Mouse (Mus musculus) stomach, embryonic 15.5 days (tissue): Measurements from ENCODE around the gene Tas2r113. TPM values are rescaled to one million over a fixed set of nuclear protein-coding genes. Genes with fewer than 3 reads are reported as not detected.
"Not testable (repeated sequence)": the region's sequence is repeated elsewhere in the genome, so short reads cannot be mapped to it uniquely, and the experiment has no call there.

Source experiments
- ATAC-seq: fragments of 200-750 bp; cut with Nextera tagmentation; 2 replicates; pipeline ENCODE4 v1.8.0; 2017; ENCODE audit warnings: low read depth, moderate number of reproducible peaks, moderate TSS enrichment; ENCODE audit not compliant: insufficient read depth, low FRiP score
- H3K27ac ChIP-seq: fragments of 300-500 bp; sonication (generic); 2 replicates; pipeline ENCODE4 v1.5.1; 2015; ENCODE audit warnings: mild to moderate bottlenecking, inconsistent platforms
- H3K27me3 ChIP-seq: fragments of 300-500 bp; sonication (generic); replicated peaks from 2 replicates; pipeline ENCODE4 v1.6.1; 2015; ENCODE audit warnings: inconsistent platforms
- H3K36me3 ChIP-seq: fragments of 300-500 bp; sonication (generic); 2 replicates; pipeline ENCODE4 v1.6.1; 2015; ENCODE audit warnings: inconsistent platforms
- H3K4me1 ChIP-seq: fragments of 300-500 bp; sonication (generic); 2 replicates; pipeline ENCODE4 v1.6.1; 2015; ENCODE audit warnings: inconsistent platforms
- H3K4me2 ChIP-seq: fragments of 300-500 bp; sonication (generic); 2 replicates; pipeline ENCODE4 v1.6.1; 2015; ENCODE audit warnings: mild to moderate bottlenecking, inconsistent platforms
- H3K4me3 ChIP-seq: fragments of 300-500 bp; sonication (generic); replicated peaks from 2 replicates; pipeline ENCODE4 v1.5.1; 2015; ENCODE audit warnings: inconsistent platforms
- H3K9ac ChIP-seq: fragments of 300-500 bp; sonication (generic); 2 replicates; pipeline ENCODE4 v1.6.1; 2015; ENCODE audit warnings: inconsistent platforms
- H3K9me3 ChIP-seq: fragments of 300-500 bp; sonication (generic); 2 replicates; pipeline ENCODE4 v1.6.1; 2016; ENCODE audit warnings: inconsistent platforms
- WGBS: fragments of 180-500 bp; shearing (Covaris S2); methylation state at CpG from one replicate; pipeline ENCODE4 v1.1.7; 2015; 5-methylcytosine and 5-hydroxymethylcytosine counted together
- polyA plus RNA-seq: library from polyadenylated mRNA; unstranded; fragments of >200 nt; fragmentation: Nextera tagmentation; extraction: Ambion mirVana; gene quantifications from 2 replicates; pipeline ENCODE4 v1.2.1, GENCODE M21; 2015

The Tas2r113 gene
- polyA plus RNA-seq, result not detected in 2 replicates

DNA sequence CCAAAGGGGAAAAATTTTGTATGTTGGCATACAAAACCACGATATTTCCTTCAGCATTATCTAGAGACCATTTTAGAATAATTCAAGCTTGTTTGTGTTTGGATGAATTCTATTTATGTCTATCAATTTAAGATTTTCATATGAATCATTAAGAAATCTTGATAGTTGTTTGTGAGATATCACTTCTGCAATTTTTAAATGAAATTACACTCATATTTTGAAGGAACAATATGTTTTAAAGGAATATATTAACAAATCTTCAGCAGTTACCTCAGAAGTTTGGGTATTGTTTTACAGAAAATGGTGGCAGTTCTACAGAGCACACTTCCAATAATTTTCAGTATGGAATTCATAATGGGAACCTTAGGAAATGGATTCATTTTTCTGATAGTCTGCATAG is at the start of gene Tas2r113:
Gene Tas2r113, plus strand, starts transcription at position 301 of the 400 bp plus-strand sequence.
- no peak within 1 kb of the TSS for H3K27ac ChIP-seq
- H3K9me3 ChIP-seq, result no peaks in the 10 kb centered on the region
- H3K36me3 ChIP-seq, result no peaks in the 10 kb centered on the region
- H3K4me1 ChIP-seq, result no peaks in the 10 kb centered on the region
- ATAC-seq, result no peak
- 74% methylated on average over 1 of the region's 1 CpGs for WGBS
- H3K4me2 ChIP-seq, result no peak within 1 kb of the TSS
- H3K4me3 ChIP-seq, result no peak within 1 kb of the TSS
- H3K9ac ChIP-seq, result no peak within 1 kb of the TSS
- no peaks in the 10 kb centered on the region for H3K27me3 ChIP-seq

DNA sequence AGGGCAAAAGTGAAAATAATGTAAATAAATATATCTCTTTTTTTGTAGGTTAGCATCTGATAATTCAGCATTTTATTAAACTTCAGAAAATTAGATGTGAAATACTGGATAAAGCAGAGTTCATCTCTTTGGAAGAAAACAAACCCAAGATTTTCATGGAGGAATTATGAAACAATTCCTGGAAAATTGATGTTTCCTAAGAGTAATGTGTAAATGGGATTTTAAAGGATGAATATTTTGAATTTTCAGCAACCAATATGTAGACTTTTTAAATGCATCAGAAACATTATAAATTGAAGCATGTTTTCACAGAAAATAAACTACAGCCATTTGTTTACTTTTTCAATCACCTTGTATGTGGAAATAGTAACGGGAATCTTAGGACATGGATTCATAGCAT is 46.0 kb upstream of the Tas2r113 start, which contains the start of gene Tas2r123:
Gene Tas2r123, plus strand, starts transcription at position 301 of the 400 bp plus-strand sequence.
- Histone ChIP-seq H3K27me3 (no peaks in the 10 kb centered on the region), H3K9ac (no peak within 1 kb of the TSS), H3K4me2 (no peak within 1 kb of the TSS), H3K36me3 (no peaks in the 10 kb centered on the region), H3K27ac (no peak within 1 kb of the TSS), H3K4me1 (no peaks in the 10 kb centered on the region), H3K9me3 (no peaks in the 10 kb centered on the region), H3K4me3 (no peak within 1 kb of the TSS)
- ATAC-seq, result no peak
- 65% methylated on average over 1 of the region's 1 CpGs for WGBS

DNA sequence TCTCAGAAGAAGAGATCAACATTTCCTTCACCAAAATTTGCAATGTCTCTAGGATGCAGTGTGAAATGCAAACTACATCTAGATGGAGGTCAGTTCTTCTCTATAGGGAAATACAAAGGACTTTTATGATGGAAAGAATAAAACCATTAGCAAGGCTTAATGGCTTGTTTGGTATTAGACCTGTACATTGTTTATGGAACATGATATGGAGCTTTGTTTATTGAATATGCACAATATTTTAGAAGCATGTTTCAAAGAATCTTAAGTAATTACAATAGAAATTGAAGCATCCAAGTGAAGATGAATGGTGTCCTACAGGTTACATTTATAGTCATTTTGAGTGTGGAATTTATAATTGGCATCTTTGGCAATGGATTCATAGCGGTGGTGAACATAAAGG is 37.7 kb upstream of the Tas2r113 start, which contains the start of gene Tas2r116:
Gene Tas2r116, plus strand, starts transcription at position 301 of the 400 bp plus-strand sequence.
- Histone ChIP-seq H3K27me3 (no peaks in the 10 kb centered on the region), H3K9ac (no peak within 1 kb of the TSS), H3K36me3 (no peaks in the 10 kb centered on the region), H3K4me1 (no peaks in the 10 kb centered on the region), H3K4me3 (no peak within 1 kb of the TSS), H3K9me3 (no peaks in the 10 kb centered on the region), H3K4me2 (no peak within 1 kb of the TSS), H3K27ac (no peak within 1 kb of the TSS)
- 77% methylated on average over 1 of the region's 1 CpGs for WGBS
- ATAC-seq, result no peak

DNA sequence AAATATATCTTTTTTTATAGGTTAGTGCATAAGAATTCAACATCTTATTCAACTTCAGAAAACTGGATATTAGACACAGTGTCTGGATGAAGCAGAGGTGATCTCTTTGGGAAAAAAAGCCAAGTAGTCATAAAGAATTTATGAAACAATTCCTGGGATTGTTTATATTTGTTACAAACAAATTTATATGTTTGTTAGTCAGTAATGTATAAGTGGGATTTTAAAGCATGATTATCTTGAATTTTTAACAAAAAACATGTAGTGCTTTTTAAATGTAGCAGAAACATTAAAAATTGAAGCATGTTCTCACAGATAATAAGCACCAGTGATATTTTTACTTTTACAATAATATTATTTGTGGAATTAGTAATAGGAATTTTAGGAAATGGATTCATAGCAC is 25.1 kb upstream of the Tas2r113 start, which contains the start of gene Tas2r110:
Gene Tas2r110, plus strand, starts transcription at position 301 of the 400 bp plus-strand sequence.
- no peaks in the 10 kb centered on the region for H3K36me3 ChIP-seq
- H3K9ac ChIP-seq, result no peak within 1 kb of the TSS
- no peaks in the 10 kb centered on the region for H3K4me1 ChIP-seq
- H3K27me3 ChIP-seq, result no peaks in the 10 kb centered on the region
- no peaks in the 10 kb centered on the region for H3K9me3 ChIP-seq
- ATAC-seq, result no peak
- H3K27ac ChIP-seq, result no peak within 1 kb of the TSS
- no peak within 1 kb of the TSS for H3K4me2 ChIP-seq
- no peak within 1 kb of the TSS for H3K4me3 ChIP-seq

DNA sequence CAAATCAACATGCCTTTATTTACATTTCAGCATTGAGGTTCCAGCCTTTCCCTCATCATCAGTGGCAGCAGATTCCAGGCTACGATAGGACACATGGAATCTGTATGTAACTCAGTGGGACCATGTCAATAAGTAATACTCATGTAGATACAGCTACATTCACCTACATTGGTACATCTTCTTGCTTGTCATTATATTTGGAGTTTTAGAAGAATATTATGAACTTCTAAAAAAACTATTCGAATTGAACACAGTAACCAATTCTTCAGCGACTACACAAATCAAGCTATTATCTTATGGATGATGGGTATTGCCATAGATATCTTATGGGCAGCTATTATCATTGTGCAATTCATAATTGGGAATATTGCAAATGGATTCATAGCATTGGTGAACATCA is 16.5 kb downstream of the Tas2r113 start, which contains the start of gene Tas2r125:
Gene Tas2r125, plus strand, starts transcription at position 301 of the 400 bp plus-strand sequence.
- H3K4me2 ChIP-seq, result no peak within 1 kb of the TSS
- no peak within 1 kb of the TSS for H3K27ac ChIP-seq
- no peaks in the 10 kb centered on the region for H3K4me1 ChIP-seq
- H3K27me3 ChIP-seq, result no peaks in the 10 kb centered on the region
- ATAC-seq, result no peak
- H3K36me3 ChIP-seq, result no peaks in the 10 kb centered on the region
- H3K9me3 ChIP-seq, result no peaks in the 10 kb centered on the region
- WGBS, result 80% methylated on average over 3 of the region's 3 CpGs
- H3K9ac ChIP-seq, result no peak within 1 kb of the TSS
- H3K4me3 ChIP-seq, result no peak within 1 kb of the TSS

DNA sequence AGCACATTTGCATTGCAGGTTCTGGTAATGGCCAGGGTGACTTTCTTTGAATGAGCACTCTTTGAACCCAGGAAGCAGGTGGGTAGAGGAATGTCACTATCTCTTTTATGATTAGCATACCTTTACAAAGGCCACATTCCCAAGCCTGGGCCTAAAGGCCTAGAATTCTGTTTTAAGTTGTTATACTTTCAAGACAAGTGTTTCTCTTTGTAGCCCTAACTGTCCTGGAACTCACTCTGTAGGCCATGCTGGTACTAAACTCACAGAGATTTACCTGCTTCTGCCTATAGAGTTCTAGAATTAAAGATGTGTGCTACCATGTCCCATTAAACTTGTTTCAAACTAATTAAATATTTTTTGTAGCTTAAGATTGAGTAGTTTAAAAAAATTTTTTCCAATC is 48.6 kb downstream of the Tas2r113 start:
- H3K4me1 ChIP-seq, H3K4me3 ChIP-seq, H3K27me3 ChIP-seq, H3K36me3 ChIP-seq, H3K9ac ChIP-seq, ATAC-seq, H3K9me3 ChIP-seq, H3K27ac ChIP-seq, H3K4me2 ChIP-seq: not testable (repeated sequence)

Other genes starting within 250 kb of the Tas2r113 start
- not detected in 2 replicates for gene A630073D07Rik, start 241.5 kb upstream of the Tas2r113 start, polyA plus RNA-seq
- not detected in 2 replicates for gene Tas2r120, start 236.1 kb upstream of the Tas2r113 start, polyA plus RNA-seq
- not detected in 2 replicates for gene Tas2r121, start 192.0 kb upstream of the Tas2r113 start, polyA plus RNA-seq
- not detected in 2 replicates for gene Tas2r122, start 181.1 kb upstream of the Tas2r113 start, polyA plus RNA-seq
- gene Tas2r115, start 155.0 kb upstream of the Tas2r113 start, polyA plus RNA-seq, result not detected in 2 replicates
- not detected in 2 replicates for gene Tas2r124, start 138.3 kb upstream of the Tas2r113 start, polyA plus RNA-seq
- not detected in 2 replicates for gene Tas2r102, start 130.9 kb upstream of the Tas2r113 start, polyA plus RNA-seq
- not detected in 2 replicates for gene Tas2r136, start 114.8 kb upstream of the Tas2r113 start, polyA plus RNA-seq
- gene Tas2r117, start 90.2 kb upstream of the Tas2r113 start, polyA plus RNA-seq, result not detected in 2 replicates
- not detected in 2 replicates for gene Tas2r123, start 45.9 kb upstream of the Tas2r113 start, polyA plus RNA-seq
- not detected in 2 replicates for gene Tas2r116, start 37.6 kb upstream of the Tas2r113 start, polyA plus RNA-seq
- not detected in 2 replicates for gene Tas2r110, start 25.0 kb upstream of the Tas2r113 start, polyA plus RNA-seq
- not detected in 2 replicates for gene Tas2r125, start 16.6 kb downstream of the Tas2r113 start, polyA plus RNA-seq
- gene Tas2r129, start 58.1 kb downstream of the Tas2r113 start, polyA plus RNA-seq, result not detected in 2 replicates
- gene Tas2r131, start 64.9 kb downstream of the Tas2r113 start, polyA plus RNA-seq, result not detected in 2 replicates
- gene Tas2r109, start 88.0 kb downstream of the Tas2r113 start, polyA plus RNA-seq, result not detected in 2 replicates
- gene Tas2r103, start 144.1 kb downstream of the Tas2r113 start, polyA plus RNA-seq, result not detected in 2 replicates
- gene Tas2r140, start 162.8 kb downstream of the Tas2r113 start, polyA plus RNA-seq, result not detected in 2 replicates
- 87.3 and 88.4 TPM in 2 replicates for gene Smim10l1, start 211.9 kb downstream of the Tas2r113 start, polyA plus RNA-seq